Mouse (Mus musculus): ENCODE data around the gene Etnk1. TPM values are rescaled to one million over a fixed set of nuclear protein-coding genes. Genes with fewer than 3 reads are reported as not detected.
A peak's percentile ranks its signal among the peaks of the same experiment; 100 is the strongest.
"Not testable (repeated sequence)": the region's sequence is repeated elsewhere in the genome, so short reads cannot be mapped to it uniquely, and the experiment has no call there.

Etnk1 gene
- 100 to 1,000 TPM; 158 to 203 (median 174) TPM for total RNA-seq (2022)

GRCm38 (mm10) chr6:143166452-143167357 lies at the start of gene Etnk1:
Gene Etnk1, plus strand, starts transcription at chr6:143167221.
- peak; percentile 97 to 100 for DNase-seq (ENCODE audit: low spot score in 2 of 2)

DNA sequence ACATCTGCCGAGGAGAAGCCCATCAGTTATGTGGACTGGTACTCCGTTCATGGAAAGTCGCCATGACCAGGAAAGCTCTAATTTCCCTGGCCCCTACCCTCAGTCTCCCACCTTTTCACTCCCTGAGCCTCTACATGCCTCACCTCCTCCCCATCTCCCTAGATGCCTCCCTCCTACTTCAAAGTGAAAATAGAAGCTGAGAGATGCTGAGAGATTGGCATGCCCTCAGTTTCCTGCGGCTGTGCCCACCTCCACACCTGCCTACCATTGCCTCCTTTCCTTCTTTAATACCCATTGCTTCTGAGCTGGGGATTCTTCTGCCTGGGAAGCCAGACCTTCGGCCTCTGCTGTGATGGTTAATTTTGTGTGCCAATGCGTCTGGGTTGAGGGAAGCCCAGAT lies 47.7 kb upstream of the Etnk1 start:
- no peak for DNase-seq (ENCODE audit: low spot score in 2 of 2)

DNA sequence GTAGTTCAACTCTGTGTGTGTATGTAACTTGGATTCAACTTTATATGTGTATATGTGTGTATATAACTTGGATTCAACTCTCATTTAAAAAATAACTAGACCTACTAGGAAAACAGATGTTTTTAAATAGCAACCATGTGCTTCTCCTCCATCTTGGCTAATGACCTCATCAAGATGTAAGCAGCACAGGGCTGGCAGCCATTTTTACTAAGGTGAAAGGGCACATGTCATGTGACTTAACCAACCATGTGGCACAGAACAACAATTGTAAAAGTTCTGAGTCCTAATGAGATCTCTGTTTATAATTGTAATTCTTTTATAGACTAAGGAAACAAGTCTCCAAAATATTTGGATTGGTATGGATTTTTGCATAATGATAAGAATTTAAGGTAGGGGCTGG lies 41.3 kb upstream of the Etnk1 start:
- DNase-seq (ENCODE audit: low spot score in 2 of 2) = no peak

DNA sequence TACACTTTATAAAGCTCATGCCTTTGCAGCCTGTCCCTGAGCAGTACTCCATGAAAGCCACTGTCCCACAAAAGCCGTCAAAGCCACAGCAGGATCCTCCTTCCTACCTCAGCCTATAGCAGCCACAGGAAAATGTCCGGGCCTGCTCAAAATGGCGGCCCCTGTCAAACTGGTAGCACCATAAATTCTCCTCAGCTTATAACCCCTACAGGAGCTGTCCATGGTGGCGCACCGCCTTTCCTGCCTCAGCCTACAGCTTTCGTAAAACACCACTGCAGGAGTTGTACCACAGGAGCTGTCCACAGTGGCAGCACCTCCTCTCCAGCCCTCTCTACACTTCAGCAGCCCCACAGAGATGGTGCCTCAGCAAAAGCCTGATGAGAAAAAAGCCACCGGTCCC lies 37.6 kb upstream of the Etnk1 start:
- DNase-seq (ENCODE audit: low spot score in 2 of 2) = no peak

GRCm38 (mm10) chr6:143129952-143130351 lies 37.1 kb upstream of the Etnk1 start:
- DNase-seq (ENCODE audit: low spot score in 2 of 2) = no peak

DNA sequence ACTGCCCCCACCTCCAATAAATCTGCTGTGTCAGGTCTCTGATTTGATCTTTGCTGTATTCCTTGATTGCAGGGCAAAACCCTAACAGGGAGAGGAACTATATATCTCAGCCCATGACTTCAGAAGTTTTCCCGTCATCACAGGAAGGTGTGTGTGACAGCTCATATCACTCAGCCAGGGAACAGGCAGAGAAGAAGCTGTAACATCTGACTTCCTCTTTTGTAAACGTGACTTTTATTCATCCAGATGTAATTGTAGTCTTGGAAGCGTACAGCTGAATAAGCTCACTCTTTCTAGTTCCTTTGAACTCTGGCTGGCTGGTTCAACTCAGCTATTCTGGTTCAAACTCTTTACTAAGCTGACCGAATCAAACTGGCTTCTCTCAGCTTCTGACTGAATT lies 36.6 kb upstream of the Etnk1 start:
- DNase-seq (ENCODE audit: low spot score in 2 of 2) = no peak

GRCm38 (mm10) chr6:143131895-143132652 lies 34.9 kb upstream of the Etnk1 start:
- no peak for DNase-seq (ENCODE audit: low spot score in 2 of 2)

- no peak for DNase-seq (ENCODE audit: low spot score in 2 of 2)
Measured at GRCm38 (mm10) chr6:143133150-143133549, 33.9 kb upstream of the Etnk1 start.

GRCm38 (mm10) chr6:143135097-143135496 lies 31.9 kb upstream of the Etnk1 start:
- DNase-seq (ENCODE audit: low spot score in 2 of 2) = no peak

- no peak for DNase-seq (ENCODE audit: low spot score in 2 of 2)
Measured at GRCm38 (mm10) chr6:143136688-143137087, 30.3 kb upstream of the Etnk1 start.

- DNase-seq (ENCODE audit: low spot score in 2 of 2) = no peak
Measured at GRCm38 (mm10) chr6:143137341-143137740, 29.7 kb upstream of the Etnk1 start.

GRCm38 (mm10) chr6:143139417-143139816 lies 27.6 kb upstream of the Etnk1 start:
- no peak for DNase-seq (ENCODE audit: low spot score in 2 of 2)

DNA sequence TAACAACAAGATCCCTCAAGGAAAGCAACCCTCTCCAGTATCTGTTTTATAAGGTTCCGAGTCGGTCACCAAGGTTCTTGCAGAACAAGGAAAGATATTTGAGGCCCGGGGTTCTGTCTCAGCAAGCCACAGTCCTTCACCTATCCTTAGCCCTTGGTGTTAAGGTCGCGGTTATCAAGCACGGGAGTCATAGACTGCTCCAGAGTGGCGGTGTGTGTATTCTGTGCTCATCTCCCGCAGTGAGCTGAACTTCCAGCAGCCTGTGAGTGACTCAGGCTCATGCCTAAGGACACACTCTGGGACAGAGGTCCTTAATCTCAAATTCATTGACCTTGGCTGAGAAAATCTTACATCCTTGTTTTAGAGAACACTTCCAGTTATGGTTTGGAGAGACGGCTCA lies 26.1 kb upstream of the Etnk1 start:
- no peak for DNase-seq (ENCODE audit: low spot score in 2 of 2)

- DNase-seq (ENCODE audit: low spot score in 2 of 2) = not testable (repeated sequence)
Measured at GRCm38 (mm10) chr6:143141624-143142592, 25.1 kb upstream of the Etnk1 start.

DNA sequence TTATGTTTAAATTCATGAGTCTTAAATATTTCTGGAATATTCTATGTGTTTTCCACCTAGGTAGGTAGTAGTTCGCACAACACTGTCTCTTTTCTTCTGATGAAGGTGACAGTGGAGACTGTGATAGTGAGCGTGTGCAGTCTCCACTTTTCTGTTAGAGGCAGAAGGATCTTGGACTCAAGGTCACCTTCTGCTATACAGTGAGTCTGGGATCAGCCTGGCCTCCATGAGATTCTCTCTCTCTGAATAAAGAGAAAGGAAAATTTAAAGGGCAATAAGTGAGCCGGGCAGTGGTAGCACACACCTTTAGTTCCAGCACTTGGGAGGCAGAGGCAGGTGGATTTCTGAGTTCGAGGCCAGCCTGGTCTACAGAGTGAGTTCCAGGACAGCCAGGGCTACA lies 24.2 kb upstream of the Etnk1 start:
- DNase-seq (ENCODE audit: low spot score in 2 of 2) = no peak

DNA sequence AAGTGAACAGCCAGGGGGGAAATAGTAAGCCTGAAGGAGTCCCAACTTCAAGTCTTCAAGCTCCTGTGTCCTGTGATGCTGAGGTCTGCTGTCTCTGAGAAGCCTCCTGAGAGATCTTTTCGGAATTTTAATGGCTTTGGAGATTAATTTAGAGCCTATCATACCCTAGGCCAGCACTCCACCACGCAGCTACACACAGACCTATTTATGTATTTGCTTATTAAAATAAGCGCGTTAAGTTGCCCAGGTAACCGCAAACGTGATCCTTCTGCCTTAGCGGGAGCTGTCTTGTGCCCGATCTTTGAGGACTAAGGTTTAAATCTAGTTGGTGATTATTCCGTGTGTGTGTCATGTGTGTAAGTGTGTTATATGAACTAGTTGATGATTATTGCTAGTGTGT lies 23.7 kb upstream of the Etnk1 start:
- no peak for DNase-seq (ENCODE audit: low spot score in 2 of 2)

- DNase-seq (ENCODE audit: low spot score in 2 of 2) = peak in 1 of 2 experiments; percentile 11
Measured at GRCm38 (mm10) chr6:143143775-143144273, 23.2 kb upstream of the Etnk1 start.

- no peak for DNase-seq (ENCODE audit: low spot score in 2 of 2)
Measured at GRCm38 (mm10) chr6:143144556-143144955, 22.5 kb upstream of the Etnk1 start.

GRCm38 (mm10) chr6:143145051-143145450 lies 22.0 kb upstream of the Etnk1 start:
- no peak for DNase-seq (ENCODE audit: low spot score in 2 of 2)

DNA sequence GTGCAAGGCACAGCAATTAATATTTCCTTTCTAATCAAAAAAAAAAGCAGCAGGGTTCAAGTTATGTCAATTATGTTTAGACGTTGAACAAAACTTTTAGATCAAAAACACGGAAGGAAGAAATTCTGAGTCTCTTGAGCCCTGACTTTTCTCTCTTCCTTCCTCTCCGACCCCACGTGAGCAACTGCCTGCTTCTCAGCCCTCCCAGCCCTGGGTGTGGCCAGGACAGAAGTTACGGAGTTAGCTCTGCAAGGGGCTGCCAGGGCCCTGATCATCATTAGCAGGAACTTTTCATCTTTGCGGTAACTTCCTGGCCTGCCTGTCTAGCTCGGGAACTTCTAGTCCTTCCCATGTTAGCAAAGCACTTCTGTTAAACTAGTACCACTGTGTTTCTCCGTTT lies 20.3 kb upstream of the Etnk1 start:
- DNase-seq (ENCODE audit: low spot score in 2 of 2) = no peak

DNA sequence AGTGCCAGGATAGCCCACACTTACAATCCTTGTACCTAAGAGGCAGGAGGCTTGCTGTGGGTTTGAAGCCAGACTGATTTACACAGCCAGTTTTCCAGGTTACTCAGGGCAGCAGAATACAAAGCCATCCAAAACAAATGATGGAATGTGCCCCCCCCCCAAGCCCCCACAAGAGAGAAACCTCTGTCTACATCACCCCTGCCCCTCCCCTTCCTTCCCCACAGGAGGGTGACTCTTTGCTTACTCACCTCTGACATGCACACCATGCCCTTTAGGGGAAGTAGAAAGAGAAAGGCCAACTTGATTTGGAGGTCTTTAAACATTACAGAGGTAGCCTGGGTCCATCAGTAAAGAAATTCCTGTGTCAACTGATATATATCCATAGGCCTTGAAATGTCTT lies 18.2 kb upstream of the Etnk1 start:
- DNase-seq (ENCODE audit: low spot score in 2 of 2) = no peak

Measured in layer of hippocampus, adult 8-10 months (tissue).